Mouse (Mus musculus) cerebellum, adult (tissue): ENCODE measurements around the gene Cpm.

ENCODE experiments used
- ATAC-seq: cut with Nextera tagmentation; 2 replicates; pipeline ENCODE4 v1.9.2; 2017; ENCODE audit warnings: mild to moderate bottlenecking, moderate library complexity, mixed read lengths; ENCODE audit not compliant: insufficient number of reproducible peaks, low FRiP score, low TSS enrichment

Cpm gene

DNA sequence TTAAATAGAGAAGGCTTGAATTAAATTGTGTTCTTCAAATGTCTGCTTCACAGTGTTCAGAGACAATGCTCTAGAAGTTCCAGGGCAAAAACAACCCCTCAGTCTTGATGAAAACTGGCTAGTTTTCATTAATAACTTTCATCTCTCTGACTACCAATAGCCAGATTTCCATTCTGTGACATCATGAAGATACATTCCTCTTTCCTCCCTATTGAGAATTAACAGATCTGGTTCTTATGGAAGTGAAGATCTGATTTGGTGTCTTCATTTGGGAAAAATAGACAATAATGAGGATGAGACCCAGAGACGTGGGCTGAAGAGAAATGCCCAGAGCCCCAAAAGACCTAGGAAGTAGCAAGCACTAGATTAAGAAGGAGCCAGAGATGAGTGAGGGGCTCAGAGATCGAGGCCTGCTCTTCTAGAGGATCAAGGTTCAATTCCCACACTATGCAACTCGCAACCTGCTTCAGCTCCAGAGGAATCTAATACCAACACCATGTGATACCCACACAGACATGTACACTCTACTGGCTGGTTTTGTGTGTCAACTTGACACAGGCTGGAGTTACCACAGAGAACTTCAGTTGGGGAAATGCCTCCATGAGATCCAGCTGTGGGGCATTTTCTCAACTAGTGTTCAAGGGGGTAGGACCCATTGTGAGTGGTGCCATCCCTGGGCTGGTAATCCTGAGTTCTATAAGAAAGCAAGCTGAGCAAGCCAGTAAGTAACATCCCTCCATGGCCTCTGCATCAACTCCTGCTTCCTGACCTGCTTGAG, 11.5 kb upstream of the Cpm start:
- no peak for ATAC-seq

GRCm38 (mm10) chr10:117619041-117619861, 10.0 kb upstream of the Cpm start:
- no peak for ATAC-seq

DNA sequence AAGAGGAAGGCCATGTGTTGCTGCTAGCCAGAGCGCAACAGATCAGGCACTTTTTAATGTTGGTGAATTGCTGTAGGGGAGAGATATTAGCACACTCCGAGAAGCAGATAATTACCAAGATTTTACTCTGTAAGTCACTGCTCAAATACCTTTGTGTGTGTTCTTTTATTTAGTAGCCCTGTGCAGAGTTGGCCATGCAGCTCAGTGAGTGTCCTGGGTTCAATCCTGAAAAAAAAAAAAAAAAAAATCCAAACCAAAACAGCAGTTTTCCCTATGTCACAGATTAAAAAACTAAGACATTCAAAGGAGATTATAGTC, 9.5 kb upstream of the Cpm start:
- no peak for ATAC-seq

- ATAC-seq, result no peak
These were observed 8.8 kb upstream of the Cpm start for GRCm38 (mm10) chr10:117620530-117620929.

DNA sequence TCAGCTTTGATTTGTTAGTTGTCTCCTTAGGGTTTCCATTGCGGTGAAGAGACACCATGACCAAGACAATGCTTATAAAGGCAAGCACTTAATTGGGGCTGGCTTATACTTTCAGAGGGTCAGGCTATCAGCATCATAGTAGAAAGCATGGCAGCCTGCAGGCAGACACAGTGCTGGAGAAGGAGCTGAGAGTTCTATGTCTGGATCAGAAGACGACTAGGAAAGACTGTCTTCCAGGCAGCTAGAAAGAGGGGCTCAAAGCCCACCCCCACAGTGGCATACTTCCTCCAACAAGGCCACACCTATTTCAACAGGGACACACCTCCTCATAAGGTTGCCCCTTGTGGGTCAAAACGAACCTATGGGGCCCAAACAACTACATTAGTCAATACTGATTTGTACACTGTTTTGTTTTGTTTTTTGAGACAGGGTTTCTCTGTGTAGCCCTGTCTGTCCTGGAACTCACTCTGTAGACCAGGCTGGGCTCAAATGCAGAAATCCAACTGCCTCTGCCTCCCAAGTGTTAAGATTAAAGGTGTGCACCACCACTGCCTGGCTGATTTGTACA, 8.3 kb upstream of the Cpm start:
- no peak for ATAC-seq

GRCm38 (mm10) chr10:117621616-117622533, 7.4 kb upstream of the Cpm start:
- ATAC-seq, result no peak

- ATAC-seq, result no peak
These were observed 5.9 kb upstream of the Cpm start for GRCm38 (mm10) chr10:117623358-117623757.

GRCm38 (mm10) chr10:117624222-117624621, 5.1 kb upstream of the Cpm start:
- no peak for ATAC-seq

GRCm38 (mm10) chr10:117624655-117625497, 4.4 kb upstream of the Cpm start:
- ATAC-seq, result no peak

DNA sequence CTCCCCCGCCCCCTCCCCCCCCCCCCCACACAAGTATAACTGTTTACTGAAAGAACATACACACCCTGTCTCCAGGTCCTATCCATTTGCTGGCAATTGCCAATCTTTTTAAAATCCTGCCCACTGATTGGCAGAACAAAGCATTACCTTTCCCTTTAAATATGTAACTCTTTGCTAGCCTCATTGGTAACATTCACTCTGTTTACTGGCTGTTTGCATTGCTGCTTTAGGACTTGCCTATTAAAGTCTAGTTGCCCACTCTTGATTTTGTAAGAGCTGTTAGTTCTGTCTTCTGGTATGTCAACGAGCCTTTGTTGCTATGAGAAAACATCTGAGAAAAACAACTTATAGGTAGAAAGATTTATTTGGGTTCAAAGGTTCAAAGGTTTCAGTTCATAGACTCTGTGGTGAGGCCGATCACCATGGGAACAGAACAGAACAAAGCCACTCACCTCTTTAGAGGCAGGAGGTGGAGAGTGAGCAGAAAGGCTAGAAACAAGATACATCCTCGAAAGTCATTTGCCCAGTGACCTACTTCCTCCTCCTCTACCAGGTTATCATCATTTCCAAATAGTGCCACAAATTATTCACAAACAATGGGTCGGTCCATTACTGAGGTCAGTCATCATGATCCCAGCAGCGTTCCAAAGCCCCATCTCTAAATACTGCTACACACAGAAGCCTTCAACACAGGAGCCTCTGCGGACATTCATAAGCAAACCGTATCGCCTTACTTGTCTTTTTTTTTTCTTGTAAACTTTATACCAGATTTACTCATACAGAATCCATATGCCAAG, 3.6 kb upstream of the Cpm start:
- no peak for ATAC-seq

GRCm38 (mm10) chr10:117626297-117626613, 3.0 kb upstream of the Cpm start:
- ATAC-seq, result no peak

DNA sequence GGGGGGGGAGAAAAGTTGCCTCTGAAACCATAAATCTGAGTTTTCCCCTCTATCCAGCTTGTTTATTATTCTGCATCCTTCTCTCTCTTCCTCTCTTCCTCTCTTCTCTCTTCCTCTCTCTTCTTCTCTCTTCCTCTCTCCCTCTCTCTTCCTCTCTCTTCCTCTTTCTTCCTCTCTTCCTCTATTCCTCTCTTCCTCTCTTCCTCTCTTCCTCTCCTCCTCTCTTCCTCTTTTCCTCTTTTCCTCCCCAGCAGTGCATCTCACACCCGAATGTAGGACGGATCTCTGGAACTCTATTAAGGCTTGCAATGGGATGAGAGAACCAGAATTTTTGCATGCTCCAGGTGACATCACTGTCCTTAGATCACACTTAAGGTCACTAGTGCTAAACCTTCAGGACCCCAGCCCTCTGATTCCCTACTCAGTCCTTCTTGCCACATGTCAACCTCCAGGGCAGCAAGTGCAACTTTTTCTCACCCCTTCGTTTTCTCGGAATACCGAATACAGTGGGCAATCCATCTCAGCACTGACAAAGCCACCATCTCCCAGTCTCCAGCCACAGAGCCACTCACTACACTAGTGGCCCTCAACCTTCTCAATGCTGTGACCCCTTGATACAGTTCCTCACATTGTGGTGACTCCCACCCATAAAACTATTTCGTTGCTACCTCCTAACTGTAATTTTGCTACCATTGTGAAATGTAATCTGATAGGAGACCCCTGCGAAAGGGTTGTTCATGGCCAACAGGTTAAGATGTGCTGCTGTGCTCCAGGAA, 2.3 kb upstream of the Cpm start:
- ATAC-seq, result no peak

- no peak for ATAC-seq
These were observed 1.7 kb upstream of the Cpm start for GRCm38 (mm10) chr10:117627616-117627930.

- ATAC-seq, result no peak
These were observed 1.4 kb upstream of the Cpm start for GRCm38 (mm10) chr10:117627949-117628348.

GRCm38 (mm10) chr10:117628363-117629168, 734 bp upstream of the Cpm start:
- ATAC-seq, result no peak

GRCm38 (mm10) chr10:117630176-117630575, 876 bp downstream of the Cpm start:
- no peak for ATAC-seq

DNA sequence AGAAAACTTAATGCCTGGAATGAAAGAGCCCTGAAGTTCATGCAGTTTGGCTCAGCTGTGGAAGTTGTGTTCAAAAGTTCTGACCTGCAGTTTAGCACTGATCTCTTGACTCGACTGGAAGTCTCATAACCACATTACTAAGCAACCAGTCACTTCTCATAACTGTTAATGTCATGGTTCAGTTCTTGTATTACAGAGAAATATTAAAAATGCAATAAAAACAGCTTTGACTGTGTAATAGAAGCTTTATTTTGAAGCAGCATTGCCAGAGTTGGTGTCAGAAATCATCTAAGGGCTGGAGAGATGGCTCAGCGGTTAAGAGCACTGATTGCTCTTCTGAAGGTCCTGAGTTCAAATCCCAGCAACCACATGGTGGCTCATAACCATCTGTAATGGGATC, 1.5 kb downstream of the Cpm start:
- no peak for ATAC-seq
